Mouse (Mus musculus) lung, adult 2 months (tissue): ENCODE data around the gene Ccin. TPM values are rescaled to one million over a fixed set of nuclear protein-coding genes. Genes with fewer than 3 reads are reported as not detected.
A peak's percentile ranks its signal among the peaks of the same experiment; 100 is the strongest.

Experiments used
- DNase-seq: peaks from one replicate; pipeline ENCODE4 v3.0.0; 2022
- H3K4me1 ChIP-seq: fragments of 200-500 bp; 2 replicates; pipeline ENCODE4 v1.6.1; 2011; ENCODE audit warnings: low read length; ENCODE audit not compliant: control insufficient read depth, insufficient read depth
- H3K4me3 ChIP-seq: fragments of 200-500 bp; replicated peaks from 2 replicates; pipeline ENCODE3; 2011; ENCODE audit warnings: low read depth, mild to moderate bottlenecking, control low read depth, low read length; ENCODE audit errors: extremely low read depth
- CTCF ChIP-seq: fragments of 200-500 bp; IDR thresholded peaks from 2 replicates; pipeline ENCODE4 v1.5.1; 2011; ENCODE audit warnings: mild to moderate bottlenecking, low read length, control low read depth; ENCODE audit not compliant: insufficient read depth
- POLR2A ChIP-seq: fragments of 200-500 bp; IDR thresholded peaks from 2 replicates; pipeline ENCODE4 v1.6.1; 2011; ENCODE audit warnings: low read depth, mild to moderate bottlenecking, control low read depth, low read length, borderline replicate concordance; ENCODE audit errors: extremely low read depth
- WGBS: fragments of 180-500 bp; shearing (Covaris S2); methylation state at CpG from one replicate; pipeline ENCODE4 v1.1.7; 2018; 5-methylcytosine and 5-hydroxymethylcytosine counted together
- polyA plus RNA-seq: library from polyadenylated mRNA; depleted of rRNA; stranded (reverse); fragments of >200 nt; gene quantifications from 2 replicates; pipeline ENCODE4 v1.2.3, GENCODE M21; 2012

The Ccin gene
- polyA plus RNA-seq, 1 experiment = 0.14 TPM

GRCm38 (mm10) chr4:43972137-43972591 lies 11.1 kb upstream of the Ccin start:
- Histone ChIP-seq H3K4me3 (no peak overlapping the region), H3K4me1 (peaks cover 4% of the 10 kb centered on the region; the same call in 1 of the 2 replicates)
- WGBS = 2% methylated on average over 8 of the region's 8 CpGs
- DNase-seq = no peak
- TF ChIP-seq POLR2A (no peak), CTCF (no peak)

- peaks cover 4% of the 10 kb centered on the region; the same call in 1 of the 2 replicates for H3K4me1 ChIP-seq
- DNase-seq = no peak
- 17% methylated on average over 4 of the region's 4 CpGs for WGBS
- no peak for TF ChIP-seq CTCF
- no peak overlapping the region for H3K4me3 ChIP-seq
Observed at GRCm38 (mm10) chr4:43973526-43973981, 9.7 kb upstream of the Ccin start.

- TF ChIP-seq CTCF = no peak
- TF ChIP-seq POLR2A = no peak
- 56% methylated on average over 10 of the region's 10 CpGs for WGBS
- DNase-seq = no peak
Observed at GRCm38 (mm10) chr4:43974914-43975616, 8.2 kb upstream of the Ccin start.

GRCm38 (mm10) chr4:43976223-43976740 lies 7.0 kb upstream of the Ccin start:
- DNase-seq = no peak
- Histone ChIP-seq H3K4me1 (peaks cover 13% of the 10 kb centered on the region), H3K4me3 (no peak overlapping the region)
- WGBS = 77% methylated on average over 6 of the region's 6 CpGs
- TF ChIP-seq CTCF (no peak), POLR2A (no peak)

More at GRCm38 (mm10) chr4:43974914-43975616, 8.2 kb upstream of the Ccin start:
- Histone ChIP-seq H3K4me3 (no peak overlapping the region), H3K4me1 (peaks cover 13% of the 10 kb centered on the region)

GRCm38 (mm10) chr4:43978521-43979443 lies 4.5 kb upstream of the Ccin start:
- TF ChIP-seq POLR2A (no peak), CTCF (no peak)
- DNase-seq = no peak
- WGBS = 49% methylated on average over 17 of the region's 17 CpGs

GRCm38 (mm10) chr4:43979746-43980145 lies 3.5 kb upstream of the Ccin start:
- 28% methylated on average over 3 of the region's 3 CpGs for WGBS
- no peak overlapping the region for H3K4me3 ChIP-seq
- TF ChIP-seq CTCF (no peak), POLR2A (no peak)
- H3K4me1 ChIP-seq = peaks cover 12% of the 10 kb centered on the region
- DNase-seq = peak; percentile 43

More at GRCm38 (mm10) chr4:43978521-43979443, 4.5 kb upstream of the Ccin start:
- peaks cover 12% of the 10 kb centered on the region for H3K4me1 ChIP-seq
- no peak overlapping the region for H3K4me3 ChIP-seq

GRCm38 (mm10) chr4:43980236-43980635 lies 3.0 kb upstream of the Ccin start:
- WGBS = 77% methylated on average over 4 of the region's 4 CpGs
- Histone ChIP-seq H3K4me3 (no peak overlapping the region), H3K4me1 (peaks cover 12% of the 10 kb centered on the region)
- no peak for DNase-seq
- TF ChIP-seq CTCF (no peak), POLR2A (no peak)

- H3K4me3 ChIP-seq = no peak overlapping the region
- 97% methylated on average over 6 of the region's 6 CpGs for WGBS
- H3K4me1 ChIP-seq = peaks cover 12% of the 10 kb centered on the region
- TF ChIP-seq POLR2A = no peak
- no peak for TF ChIP-seq CTCF
- no peak for DNase-seq
Observed at GRCm38 (mm10) chr4:43980846-43981245, 2.4 kb upstream of the Ccin start.

GRCm38 (mm10) chr4:43981251-43981650 lies 2.0 kb upstream of the Ccin start:
- DNase-seq = no peak
- 72% methylated on average over 7 of the region's 7 CpGs for WGBS
- Histone ChIP-seq H3K4me3 (no peak overlapping the region), H3K4me1 (peaks cover 12% of the 10 kb centered on the region)
- TF ChIP-seq POLR2A = no peak
- no peak for TF ChIP-seq CTCF
